Mouse (Mus musculus): ENCODE data around the gene Spg7.

GRCm38 (mm10) chr8:123110649-123111048 lies 47.9 kb downstream of the Spg7 start:
- no peak for TF ChIP-seq CTCF (IDR thresholded peaks at IDR 0.05; ENCODE audit: insufficient read depth, low read depth, low read length)
- no peak for TF ChIP-seq POLR2A (IDR thresholded peaks at IDR 0.05; ENCODE audit: insufficient read depth, low read depth, low read length)

Data from olfactory bulb, adult 2 months (tissue).